Mouse (Mus musculus) hindbrain, embryonic 15.5 days (tissue): ENCODE results near the gene Chrnd. TPM values are rescaled to one million over a fixed set of nuclear protein-coding genes. Genes with fewer than 3 reads are reported as not detected.

Experiments
- ATAC-seq: fragments of 200-750 bp; cut with Nextera tagmentation; 2 replicates; pipeline ENCODE4 v1.8.0; 2017; ENCODE audit warnings: low read depth, moderate number of reproducible peaks, moderate TSS enrichment; ENCODE audit not compliant: low FRiP score
- H3K27ac ChIP-seq: fragments of 300-500 bp; sonication (generic); replicated peaks from 2 replicates; pipeline ENCODE4 v1.5.1; 2015; ENCODE audit warnings: mild to moderate bottlenecking, inconsistent platforms
- H3K27me3 ChIP-seq: fragments of 300-500 bp; sonication (generic); 2 replicates; pipeline ENCODE4 v1.6.1; 2015; ENCODE audit warnings: control low read depth, inconsistent platforms
- H3K36me3 ChIP-seq: fragments of 300-500 bp; sonication (generic); 2 replicates; pipeline ENCODE4 v1.6.1; 2015; ENCODE audit warnings: control low read depth, inconsistent platforms
- H3K4me1 ChIP-seq: fragments of 300-500 bp; sonication (generic); replicated peaks from 2 replicates; pipeline ENCODE4 v1.6.1; 2015; ENCODE audit warnings: control low read depth, inconsistent platforms
- H3K4me2 ChIP-seq: fragments of 300-500 bp; sonication (generic); 2 replicates; pipeline ENCODE4 v1.6.1; 2015; ENCODE audit warnings: moderate library complexity, mild to moderate bottlenecking, inconsistent platforms
- H3K4me3 ChIP-seq: fragments of 300-500 bp; sonication (generic); 2 replicates; pipeline ENCODE4 v1.5.1; 2015; ENCODE audit warnings: mild to moderate bottlenecking, inconsistent platforms
- H3K9ac ChIP-seq: fragments of 300-500 bp; sonication (generic); 2 replicates; pipeline ENCODE4 v1.6.1; 2015; ENCODE audit warnings: inconsistent platforms
- H3K9me3 ChIP-seq: fragments of 300-500 bp; sonication (generic); 2 replicates; pipeline ENCODE4 v1.6.1; 2016; ENCODE audit warnings: control low read depth, inconsistent platforms
- WGBS: fragments of 180-500 bp; shearing (Covaris S2); methylation state at CpG from one replicate; pipeline ENCODE4 v1.1.7; 2015; 5-methylcytosine and 5-hydroxymethylcytosine counted together
- polyA plus RNA-seq: library from polyadenylated mRNA; unstranded; fragments of >200 nt; fragmentation: Nextera tagmentation; extraction: Ambion mirVana; gene quantifications from 2 replicates; pipeline ENCODE4 v1.2.1, GENCODE M21; 2015

Chrnd gene
- polyA plus RNA-seq, 1 experiment from 2014 or later, result not detected

DNA sequence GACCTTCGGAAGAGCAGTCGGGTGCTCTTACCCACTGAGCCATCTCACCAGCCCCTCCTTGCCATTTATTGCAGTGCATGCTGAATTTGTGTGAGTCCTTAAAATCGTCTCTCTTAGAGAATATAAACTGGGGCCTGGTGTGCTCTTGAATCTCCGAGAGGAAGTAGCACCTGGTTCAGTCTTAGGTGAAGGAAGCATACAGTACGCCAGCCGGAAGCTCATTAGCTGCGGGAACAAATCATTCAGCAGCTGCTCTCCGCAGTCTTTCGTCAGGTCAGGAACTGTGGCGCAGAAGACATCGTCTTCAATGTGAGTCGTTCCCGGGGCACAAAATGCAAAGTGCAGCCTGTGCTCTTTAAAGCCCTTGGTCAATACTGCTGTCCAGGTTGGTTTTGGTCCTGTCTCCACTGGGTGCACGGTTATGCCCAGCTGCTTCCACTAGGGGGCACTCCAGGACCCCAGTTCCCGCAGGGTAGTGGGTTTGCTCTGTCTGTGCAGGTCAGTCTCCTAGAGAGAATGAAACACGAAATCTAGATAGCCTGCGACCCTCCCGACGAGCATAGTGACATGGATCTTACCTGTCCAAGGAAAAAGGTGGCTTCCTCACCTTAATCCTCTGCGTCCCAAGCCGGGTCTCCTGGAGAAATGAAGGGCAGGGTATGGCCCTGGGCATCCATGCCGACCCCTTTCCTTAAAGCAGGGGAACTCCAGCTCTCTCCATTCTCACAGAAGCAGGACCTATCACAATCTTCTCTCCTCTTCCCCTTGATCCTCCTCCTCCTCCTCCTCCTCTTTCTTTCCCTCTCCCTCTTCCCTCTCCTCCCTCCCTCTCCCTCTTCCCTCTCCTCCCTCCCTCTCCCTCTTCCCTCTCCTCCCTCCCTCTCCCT, 55.8 kb downstream of the Chrnd start:
- Histone ChIP-seq H3K9me3 (no peaks in the 10 kb centered on the region), H3K9ac (no peak overlapping the region), H3K4me3 (peak overlapping the region; percentile 17; the same call in 1 of the 2 replicates), H3K27me3 (no peaks in the 10 kb centered on the region), H3K4me1 (peaks cover 4% of the 10 kb centered on the region; the same call in 1 of the 2 replicates), H3K27ac (no peak overlapping the region), H3K36me3 (no peaks in the 10 kb centered on the region), H3K4me2 (peak overlapping the region; percentile 29)
- peak; percentile 89 for ATAC-seq
- WGBS, result 27% methylated on average over 22 of the region's 22 CpGs

Other genes starting within 250 kb of the Chrnd start
- gene Alppl2, start 100.7 kb upstream of the Chrnd start, polyA plus RNA-seq, result not detected in 2 replicates
- gene Alpi, start 89.0 kb upstream of the Chrnd start, polyA plus RNA-seq, result 0.09 TPM in 1 of 2 replicates, not detected in the other
- gene Akp3, start 65.6 kb upstream of the Chrnd start, polyA plus RNA-seq, result not detected in 2 replicates
- 37.5 and 40.5 TPM in 2 replicates for gene Ecel1, start 34.1 kb upstream of the Chrnd start, polyA plus RNA-seq
- 3.0 and 3.3 TPM in 2 replicates for gene Prss56, start 7.3 kb upstream of the Chrnd start, polyA plus RNA-seq
- gene Chrng, start 14.1 kb downstream of the Chrnd start, polyA plus RNA-seq, result 0.06 TPM in 1 of 2 replicates, not detected in the other
- gene Eif4e2, start 23.3 kb downstream of the Chrnd start, polyA plus RNA-seq, result 91.4 TPM in 2 replicates
- 1.9 and 2.2 TPM in 2 replicates for gene Efhd1, start 73.8 kb downstream of the Chrnd start, polyA plus RNA-seq
- 62.1 and 70.2 TPM in 2 replicates for gene Gigyf2, start 136.4 kb downstream of the Chrnd start, polyA plus RNA-seq
- gene Kcnj13, start 204.1 kb downstream of the Chrnd start, polyA plus RNA-seq, result 16.0 and 17.9 TPM in 2 replicates